Mouse (Mus musculus) MEL (cell line): ENCODE data around the gene Cfap54. TPM values are rescaled to one million over a fixed set of nuclear protein-coding genes. Genes with fewer than 3 reads are reported as not detected.

Experiments used
- DNase-seq: peaks from one replicate; pipeline ENCODE4 v3.0.0; 2011; ENCODE audit warnings: low read depth, low spot score
- H3K27ac ChIP-seq: 2 replicates; pipeline ENCODE4 v1.5.1; 2012; ENCODE audit warnings: low read depth, mild to moderate bottlenecking, control low read depth, low read length, moderate library complexity; ENCODE audit not compliant: control insufficient read depth
- H3K27me3 ChIP-seq, 2 experiments: fragments of 150-350 bp in 1 of 2; sonication (generic) in 1 of 2; 2 replicates each; pipeline ENCODE4 v1.6.1; 2012; ENCODE audit warnings: low read length in 2 of 2, mild to moderate bottlenecking in 2 of 2, improper control_type of control experiment in 1 of 2, moderate library complexity in 1 of 2; ENCODE audit not compliant: insufficient read depth in 2 of 2, control insufficient read depth in 1 of 2
- H3K36me3 ChIP-seq, 2 experiments: 2 replicates each; pipeline ENCODE4 v1.6.1; 2012 to 2014; ENCODE audit warnings: low read length in 2 of 2, improper control_type of control experiment in 1 of 2, inconsistent platforms in 1 of 2, mild to moderate bottlenecking in 1 of 2; ENCODE audit not compliant: insufficient read depth in 2 of 2, control insufficient read depth in 1 of 2
- H3K4me1 ChIP-seq, 2 experiments: fragments of 150-350 bp in 1 of 2; sonication (generic) in 1 of 2; 2 replicates each; pipeline ENCODE4 v1.6.1; 2012; ENCODE audit warnings: low read length in 2 of 2, improper control_type of control experiment in 1 of 2, mild to moderate bottlenecking in 1 of 2; ENCODE audit not compliant: insufficient read depth in 2 of 2, control insufficient read depth in 1 of 2
- H3K4me3 ChIP-seq, 2 experiments: fragments of 150-350 bp in 1 of 2; sonication (generic) in 1 of 2; 2 replicates each; pipeline ENCODE4 v1.5.1; 2012; ENCODE audit warnings: low read depth in 2 of 2, low read length in 2 of 2, mild to moderate bottlenecking in 2 of 2, moderate library complexity in 2 of 2, control low read depth in 1 of 2, improper control_type of control experiment in 1 of 2; ENCODE audit not compliant: control insufficient read depth in 1 of 2, insufficient read depth in 1 of 2
- H3K79me2 ChIP-seq: 2 replicates; pipeline ENCODE4 v1.6.1; 2012; ENCODE audit warnings: mild to moderate bottlenecking, low read length, moderate library complexity; ENCODE audit not compliant: control insufficient read depth, poor library complexity, insufficient read depth
- H3K9ac ChIP-seq: 2 replicates; pipeline ENCODE4 v1.6.1; 2012; ENCODE audit warnings: low read depth, mild to moderate bottlenecking, control low read depth, low read length, moderate library complexity; ENCODE audit not compliant: control insufficient read depth, poor library complexity, severe bottlenecking
- H3K9me3 ChIP-seq: fragments of 150-350 bp; sonication (generic); replicated peaks from 2 replicates; pipeline ENCODE4 v1.6.1; 2012; ENCODE audit warnings: mild to moderate bottlenecking, low read length, improper control_type of control experiment, moderate library complexity; ENCODE audit not compliant: insufficient read depth
- BHLHE40 ChIP-seq: IDR thresholded peaks from 2 replicates; pipeline ENCODE4 v1.6.1; 2012; ENCODE audit warnings: low read depth, mild to moderate bottlenecking, inconsistent platforms, low read length, improper control_type of control experiment, borderline replicate concordance
- CHD2 ChIP-seq: IDR thresholded peaks from 2 replicates; pipeline ENCODE4 v1.6.1; 2011; ENCODE audit warnings: low read length, improper control_type of control experiment
- E2F4 ChIP-seq: IDR thresholded peaks from 2 replicates; pipeline ENCODE4 v1.6.1; 2011; ENCODE audit warnings: low read depth, low read length, improper control_type of control experiment, borderline replicate concordance
- ETS1 ChIP-seq: IDR thresholded peaks from 2 replicates; pipeline ENCODE4 v1.6.1; 2012; ENCODE audit warnings: low read depth, mild to moderate bottlenecking, inconsistent platforms, low read length, improper control_type of control experiment, moderate library complexity
- GATA1 ChIP-seq: IDR thresholded peaks from 2 replicates; pipeline ENCODE4 v1.6.1; 2011; ENCODE audit warnings: low read depth, low read length, improper control_type of control experiment
- MAX ChIP-seq: IDR thresholded peaks from 2 replicates; pipeline ENCODE4 v1.6.1; 2011; ENCODE audit warnings: low read length, improper control_type of control experiment
- MAZ ChIP-seq: IDR thresholded peaks from 2 replicates; pipeline ENCODE4 v1.6.1; 2012; ENCODE audit warnings: low read depth, mild to moderate bottlenecking, inconsistent platforms, low read length, improper control_type of control experiment
- MEF2A ChIP-seq: IDR thresholded peaks from 2 replicates; pipeline ENCODE4 v1.6.1; 2014; ENCODE audit warnings: low read depth, mild to moderate bottlenecking, inconsistent platforms, low read length, improper control_type of control experiment; ENCODE audit not compliant: poor library complexity, insufficient replicate concordance, severe bottlenecking; ENCODE audit errors: extremely low read depth
- MXI1 ChIP-seq: IDR thresholded peaks from 2 replicates; pipeline ENCODE4 v1.6.1; 2011; ENCODE audit warnings: mild to moderate bottlenecking, low read depth, low read length, improper control_type of control experiment
- MYB ChIP-seq: IDR thresholded peaks from 2 replicates; pipeline ENCODE4 v1.6.1; 2011; ENCODE audit warnings: mild to moderate bottlenecking, low read depth, low read length, improper control_type of control experiment
- MYC ChIP-seq: IDR thresholded peaks from 2 replicates; pipeline ENCODE4 v1.6.1; 2011; ENCODE audit warnings: low read depth, mild to moderate bottlenecking, low read length, improper control_type of control experiment, moderate library complexity
- POLR2AphosphoS5 ChIP-seq: IDR thresholded peaks from 2 replicates; pipeline ENCODE4 v1.6.1; 2012; ENCODE audit warnings: low read depth, borderline replicate concordance, mild to moderate bottlenecking, inconsistent platforms, low read length, moderate library complexity, mixed read lengths
- RCOR1 ChIP-seq: IDR thresholded peaks from 2 replicates; pipeline ENCODE4 v1.6.1; 2012; ENCODE audit warnings: low read depth, mild to moderate bottlenecking, inconsistent platforms, low read length, improper control_type of control experiment
- SIN3A ChIP-seq: IDR thresholded peaks from 2 replicates; pipeline ENCODE4 v1.6.1; 2012; ENCODE audit warnings: low read length, improper control_type of control experiment, inconsistent platforms
- UBTF ChIP-seq: IDR thresholded peaks from 2 replicates; pipeline ENCODE4 v1.6.1; 2012; ENCODE audit warnings: low read depth, mild to moderate bottlenecking, inconsistent platforms, low read length, improper control_type of control experiment, moderate library complexity, borderline replicate concordance; ENCODE audit not compliant: insufficient read depth
- USF2 ChIP-seq, 2 experiments: IDR thresholded peaks; 2 replicates each; pipeline ENCODE4 v1.6.1; 2011 to 2012; ENCODE audit warnings: improper control_type of control experiment in 2 of 2, low read length in 2 of 2, borderline replicate concordance in 1 of 2, inconsistent platforms in 1 of 2, low read depth in 1 of 2, mild to moderate bottlenecking in 1 of 2; ENCODE audit not compliant: insufficient read depth in 1 of 2
- ZC3H11A ChIP-seq: IDR thresholded peaks from 2 replicates; pipeline ENCODE4 v1.6.1; 2012; ENCODE audit warnings: low read depth, mild to moderate bottlenecking, inconsistent platforms, low read length, improper control_type of control experiment
- ZKSCAN1 ChIP-seq: IDR thresholded peaks from 2 replicates; pipeline ENCODE4 v1.6.1; 2012; ENCODE audit warnings: low read depth, mild to moderate bottlenecking, inconsistent platforms, low read length, improper control_type of control experiment, moderate library complexity
- ZNF384 ChIP-seq: IDR thresholded peaks from 2 replicates; pipeline ENCODE4 v1.6.1; 2012; ENCODE audit warnings: low read depth, mild to moderate bottlenecking, inconsistent platforms, low read length, improper control_type of control experiment
- polyA plus RNA-seq, 2 experiments: library from polyadenylated mRNA; stranded (reverse) in 1 of 2; unstranded in 1 of 2; fragments of >175 nt in 1 of 2; fragments of >200 nt in 1 of 2; gene quantifications; 2 replicates each; pipeline versions ENCODE4 v1.2.1 to v1.2.4; 2012; ENCODE audit warnings: low replicate concordance in 2 of 2, low read depth in 1 of 2; ENCODE audit not compliant: insufficient read length in 2 of 2, insufficient read depth in 1 of 2, missing spikeins in 1 of 2
- total RNA-seq: library from RNA; depleted of rRNA; stranded (reverse); fragments of 300-350 nt; gene quantifications from 2 replicates; pipeline ENCODE4 v1.2.3, GENCODE M21; 2012

Gene Cfap54
- total and polyA plus RNA-seq, 3 experiments = 2.0 to 2.7 TPM; not detected in 1

DNA sequence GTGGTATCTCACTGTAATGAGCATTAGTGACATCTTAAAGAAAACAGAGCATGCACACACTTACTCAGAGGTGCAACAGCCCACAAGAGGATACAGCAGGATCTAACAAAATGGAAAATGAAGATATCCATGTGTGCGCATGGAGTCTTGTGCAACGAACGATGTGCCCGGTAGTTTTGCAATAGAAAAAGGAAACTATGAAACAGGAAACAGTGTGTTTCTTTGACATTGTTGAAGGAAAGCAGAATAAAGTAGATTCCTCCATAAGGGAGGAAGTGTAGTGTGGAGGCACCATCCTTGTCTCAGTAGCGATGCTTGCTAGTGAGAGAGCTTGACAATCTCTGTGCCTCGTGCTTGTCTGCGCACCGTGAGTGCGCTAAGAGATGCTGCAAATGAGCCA lies 240.4 kb downstream of the Cfap54 start:
- no peak overlapping the region for H3K9ac ChIP-seq
- no peaks in the 10 kb centered on the region for H3K4me1 ChIP-seq
- H3K36me3 ChIP-seq = no peaks in the 10 kb centered on the region
- no peak for TF ChIP-seq CHD2
- no peak for TF ChIP-seq MYB
- TF ChIP-seq BHLHE40 = no peak
- TF ChIP-seq MAZ = no peak
- TF ChIP-seq SIN3A = no peak
- no peak for TF ChIP-seq ZC3H11A
- no peak for TF ChIP-seq MAX
- no peak for TF ChIP-seq GATA1
- TF ChIP-seq ZKSCAN1 = no peak
- TF ChIP-seq POLR2AphosphoS5 = no peak
- no peak for TF ChIP-seq UBTF
- no peak for TF ChIP-seq E2F4
- TF ChIP-seq MEF2A = no peak
- no peak for TF ChIP-seq RCOR1
- no peak for TF ChIP-seq MXI1
- no peak for TF ChIP-seq ZNF384
- no peak for DNase-seq
- no peaks in the 10 kb centered on the region for H3K9me3 ChIP-seq
- no peaks in the 10 kb centered on the region for H3K79me2 ChIP-seq
- no peak overlapping the region for H3K27ac ChIP-seq
- H3K27me3 ChIP-seq = no peaks in the 10 kb centered on the region
- no peak overlapping the region for H3K4me3 ChIP-seq

DNA sequence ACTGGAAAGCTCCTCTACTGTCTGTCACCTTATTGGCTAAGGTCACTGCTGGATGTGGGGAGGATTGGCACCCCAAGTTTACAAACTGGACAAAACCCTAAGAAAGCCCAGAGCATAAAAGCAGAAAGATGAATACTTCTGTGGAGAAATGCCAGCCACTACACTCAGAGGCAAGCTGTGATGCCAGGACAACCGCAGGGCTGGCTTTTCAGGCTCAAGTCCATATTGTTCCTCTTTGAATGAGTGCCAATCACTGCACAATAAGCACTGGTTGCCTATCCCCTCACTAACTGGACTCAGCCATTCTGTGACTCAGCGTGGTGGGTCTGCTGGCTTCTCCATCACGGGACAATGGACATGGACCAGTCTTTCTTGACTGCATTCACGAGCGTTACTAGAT lies 243.8 kb downstream of the Cfap54 start:
- H3K79me2 ChIP-seq = no peaks in the 10 kb centered on the region
- no peak overlapping the region for H3K4me3 ChIP-seq
- no peak for DNase-seq
- no peaks in the 10 kb centered on the region for H3K9me3 ChIP-seq
- H3K27me3 ChIP-seq = no peaks in the 10 kb centered on the region; a peak in 1 of 4 replicates
- no peak overlapping the region for H3K9ac ChIP-seq
- TF ChIP-seq ZNF384 = no peak
- TF ChIP-seq MXI1 = no peak
- TF ChIP-seq ZKSCAN1 = no peak
- TF ChIP-seq RCOR1 = no peak
- no peak for TF ChIP-seq USF2 (IDR thresholded peaks at IDR 0.05; ENCODE audit: borderline replicate concordance in 1 of 2, insufficient read depth in 1 of 2, low read depth in 1 of 2, low read length in 2 of 2)
- no peak for TF ChIP-seq ETS1
- TF ChIP-seq MYB = no peak
- TF ChIP-seq MYC = no peak
- no peaks in the 10 kb centered on the region for H3K4me1 ChIP-seq
- H3K27ac ChIP-seq = no peak overlapping the region
- no peaks in the 10 kb centered on the region for H3K36me3 ChIP-seq
